Mouse (Mus musculus): ENCODE data around the gene Pofut1. TPM values are rescaled to one million over a fixed set of nuclear protein-coding genes. Genes with fewer than 3 reads are reported as not detected.

Pofut1 gene
- 4.9 and 5.7 TPM in 2 replicates for polyA plus RNA-seq (2016; fragmentation: Nextera tagmentation; extraction: Ambion mirVana)

DNA sequence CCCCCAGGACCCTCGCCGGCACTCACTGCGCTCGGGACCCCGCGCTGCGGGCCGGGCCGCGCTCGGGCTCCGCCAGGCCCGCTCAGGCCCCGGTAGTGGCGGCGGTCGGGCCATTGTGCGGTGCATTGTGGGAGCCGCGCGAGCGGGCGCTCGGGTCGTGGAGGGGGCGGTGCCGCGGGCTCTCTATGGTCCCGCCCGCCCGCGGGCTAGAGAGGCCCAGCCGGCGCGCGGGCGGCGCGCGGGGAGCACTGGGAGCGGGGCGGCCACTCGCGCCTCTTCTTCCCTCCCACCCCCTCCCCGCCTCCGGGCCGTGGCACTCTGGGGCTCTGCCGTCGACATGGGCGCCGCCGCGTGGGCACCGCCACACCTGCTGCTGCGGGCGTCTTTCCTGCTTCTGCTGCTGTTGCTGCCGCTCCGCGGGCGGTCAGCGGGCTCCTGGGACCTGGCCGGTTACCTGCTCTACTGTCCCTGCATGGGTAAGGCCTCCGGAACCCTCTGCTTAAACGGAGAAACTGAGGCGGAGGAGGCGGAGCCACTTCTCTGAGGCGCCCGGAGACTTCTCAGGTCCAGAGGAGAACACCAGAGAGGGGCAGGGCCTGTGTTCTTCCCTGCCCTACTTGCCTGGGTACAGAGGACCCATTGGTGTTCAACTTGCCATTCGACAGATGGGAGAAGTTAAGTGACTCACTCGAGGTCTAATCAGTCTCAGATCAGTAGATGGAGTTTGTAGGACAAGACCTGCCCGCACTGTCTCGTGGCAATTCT, at the start of gene Pofut1, which contains the start of gene Plagl2:
Gene Pofut1 (plus strand): TSS at position 284 of the 765 bp plus-strand sequence.
Gene Plagl2 (minus strand): TSS at position 177 of the 765 bp plus-strand sequence.
- Histone ChIP-seq H3K27ac (peak within 1 kb of the TSS; percentile 80; the same call in 1 of the 2 replicates), H3K4me2 (replicated peaks) (peak within 1 kb of the TSS; percentile 94), H3K27me3 (replicated peaks) (no peaks in the 10 kb centered on the region), H3K9me3 (no peaks in the 10 kb centered on the region), H3K4me1 (peaks cover 24% of the 10 kb centered on the region), H3K36me3 (peaks cover 13% of the 10 kb centered on the region; the same call in 1 of the 2 replicates), H3K4me3 (peak within 1 kb of the TSS; percentile 98), H3K9ac (peak within 1 kb of the TSS; percentile 97)
- peak; percentile 96 for ATAC-seq (ENCODE audit: low FRiP score, low read depth)
- under 1% methylated on average over 71 of the region's 72 CpGs for WGBS

DNA sequence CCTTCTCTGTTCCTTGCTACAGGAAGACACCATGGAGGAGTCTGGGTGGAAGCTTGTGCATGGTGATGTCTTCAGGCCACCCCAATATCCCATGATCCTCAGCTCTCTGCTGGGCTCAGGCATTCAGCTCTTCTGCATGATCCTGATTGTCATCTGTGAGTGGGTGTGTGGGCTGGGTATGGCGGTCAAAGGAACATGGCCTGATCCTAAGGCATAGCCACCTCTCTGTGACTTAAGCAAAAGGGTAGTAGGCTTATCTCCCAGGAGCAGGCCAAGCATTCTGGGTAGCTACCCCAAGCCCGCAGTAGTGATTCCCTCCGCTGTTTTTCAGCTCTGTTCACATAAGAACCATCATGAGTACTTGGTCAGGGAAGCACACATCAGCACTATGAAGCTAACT, 47.1 kb upstream of the Pofut1 start:
- H3K4me3 ChIP-seq, result no peak overlapping the region
- H3K27me3 ChIP-seq (replicated peaks), result no peaks in the 10 kb centered on the region
- no peaks in the 10 kb centered on the region for H3K4me1 ChIP-seq
- H3K4me2 ChIP-seq (replicated peaks), result no peak overlapping the region
- peaks cover 85% of the 10 kb centered on the region for H3K36me3 ChIP-seq
- no peak for ATAC-seq (ENCODE audit: low FRiP score, low read depth)
- 96% methylated on average over 3 of the region's 3 CpGs for WGBS
- H3K9ac ChIP-seq, result no peak overlapping the region
- no peaks in the 10 kb centered on the region for H3K9me3 ChIP-seq
- H3K27ac ChIP-seq, result no peak overlapping the region

GRCm38 (mm10) chr2:153198485-153198884, 42.8 kb upstream of the Pofut1 start:
- no peak overlapping the region for H3K4me3 ChIP-seq
- whole genome bisulfite sequencing, result 85% methylated on average over 5 of the region's 5 CpGs
- H3K4me1 ChIP-seq, result no peaks in the 10 kb centered on the region
- H3K27me3 ChIP-seq (replicated peaks), result no peaks in the 10 kb centered on the region
- no peaks in the 10 kb centered on the region for H3K9me3 ChIP-seq
- H3K9ac ChIP-seq, result no peak overlapping the region
- H3K36me3 ChIP-seq, result peaks cover 77% of the 10 kb centered on the region
- no peak overlapping the region for H3K4me2 ChIP-seq (replicated peaks)
- H3K27ac ChIP-seq, result no peak overlapping the region; the same call in 1 of the 2 replicates
- ATAC-seq (ENCODE audit: low FRiP score, low read depth), result no peak

DNA sequence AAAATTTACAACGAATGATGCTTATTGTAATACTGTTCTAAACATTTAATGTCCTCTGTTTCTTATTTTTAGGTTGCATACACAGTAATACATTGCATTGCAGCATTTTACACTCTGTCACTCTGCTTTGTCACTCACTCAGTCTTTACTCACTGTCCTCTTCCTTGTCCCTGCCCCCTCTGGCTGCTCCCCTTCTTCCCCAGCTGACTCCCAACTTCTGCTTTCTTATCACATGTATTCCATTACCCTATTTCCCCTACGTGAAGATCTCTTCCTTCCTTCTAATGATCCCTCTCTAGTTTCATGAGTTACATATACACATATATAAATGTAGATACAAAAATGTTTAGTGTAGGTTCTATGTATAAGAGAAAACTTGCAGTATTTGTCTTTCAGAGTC, 42.2 kb upstream of the Pofut1 start:
- no peaks in the 10 kb centered on the region for H3K4me1 ChIP-seq
- H3K27ac ChIP-seq, result no peak overlapping the region
- no peaks in the 10 kb centered on the region for H3K9me3 ChIP-seq
- no peak overlapping the region for H3K4me3 ChIP-seq
- H3K4me2 ChIP-seq (replicated peaks), result no peak overlapping the region
- peaks cover 80% of the 10 kb centered on the region for H3K36me3 ChIP-seq
- no peak for ATAC-seq (ENCODE audit: low FRiP score, low read depth)
- H3K27me3 ChIP-seq (replicated peaks), result no peaks in the 10 kb centered on the region
- H3K9ac ChIP-seq, result no peak overlapping the region
- WGBS, result 91% methylated on average over 2 of the region's 2 CpGs

- no peak for ATAC-seq (ENCODE audit: low FRiP score, low read depth)
- peaks cover 84% of the 10 kb centered on the region for H3K36me3 ChIP-seq
- 61% methylated on average over 1 of the region's 1 CpGs for WGBS
Measured at GRCm38 (mm10) chr2:153202766-153203165, 38.6 kb upstream of the Pofut1 start.

GRCm38 (mm10) chr2:153208149-153208548, 33.2 kb upstream of the Pofut1 start:
- Histone ChIP-seq H3K4me2 (replicated peaks) (no peak overlapping the region), H3K27me3 (replicated peaks) (no peaks in the 10 kb centered on the region), H3K9me3 (no peaks in the 10 kb centered on the region), H3K4me1 (no peaks in the 10 kb centered on the region), H3K27ac (no peak overlapping the region), H3K9ac (no peak overlapping the region), H3K36me3 (peaks cover 65% of the 10 kb centered on the region), H3K4me3 (no peak overlapping the region)
- 100% methylated on average over 2 of the region's 2 CpGs for WGBS
- ATAC-seq (ENCODE audit: low FRiP score, low read depth), result no peak

More at GRCm38 (mm10) chr2:153202766-153203165, 38.6 kb upstream of the Pofut1 start:
- Histone ChIP-seq H3K4me2 (replicated peaks) (no peak overlapping the region), H3K27ac (no peak overlapping the region), H3K4me3 (no peak overlapping the region), H3K9ac (no peak overlapping the region), H3K27me3 (replicated peaks) (no peaks in the 10 kb centered on the region), H3K4me1 (no peaks in the 10 kb centered on the region), H3K9me3 (no peaks in the 10 kb centered on the region)

- Histone ChIP-seq H3K27ac (no peak overlapping the region), H3K36me3 (peaks cover 57% of the 10 kb centered on the region), H3K27me3 (replicated peaks) (no peaks in the 10 kb centered on the region), H3K9ac (no peak overlapping the region), H3K9me3 (no peaks in the 10 kb centered on the region), H3K4me2 (replicated peaks) (no peak overlapping the region), H3K4me3 (no peak overlapping the region), H3K4me1 (no peaks in the 10 kb centered on the region)
- ATAC-seq (ENCODE audit: low FRiP score, low read depth), result no peak
- 88% methylated on average over 5 of the region's 5 CpGs for WGBS
Measured at GRCm38 (mm10) chr2:153209286-153209685, 32.0 kb upstream of the Pofut1 start.

DNA sequence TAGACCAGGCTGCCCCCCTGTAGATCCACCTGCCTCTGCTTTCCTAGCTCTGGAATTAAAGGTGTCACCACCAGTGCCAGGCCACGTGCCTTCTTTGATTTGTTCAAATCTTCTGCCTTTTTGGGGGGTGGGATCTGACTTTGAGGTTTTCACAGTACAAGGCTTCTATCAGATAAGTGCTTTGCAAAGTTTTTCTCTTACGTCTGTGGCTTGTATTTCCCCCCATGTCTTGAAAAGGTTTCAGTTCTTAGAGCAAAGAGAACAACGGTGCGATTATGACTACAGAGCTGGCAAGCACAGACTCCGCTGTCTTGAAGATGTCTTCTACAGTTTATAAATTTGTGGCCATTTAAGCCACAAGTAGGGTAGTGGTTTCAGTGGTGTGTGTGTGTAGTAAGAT, 29.9 kb upstream of the Pofut1 start:
- no peaks in the 10 kb centered on the region for H3K4me1 ChIP-seq
- peaks cover 39% of the 10 kb centered on the region for H3K36me3 ChIP-seq
- no peak for ATAC-seq (ENCODE audit: low FRiP score, low read depth)
- no peak overlapping the region for H3K9ac ChIP-seq
- H3K4me2 ChIP-seq (replicated peaks), result no peak overlapping the region
- WGBS, result 94% methylated on average over 5 of the region's 5 CpGs
- no peak overlapping the region for H3K27ac ChIP-seq
- H3K27me3 ChIP-seq (replicated peaks), result no peaks in the 10 kb centered on the region
- no peak overlapping the region for H3K4me3 ChIP-seq
- no peaks in the 10 kb centered on the region for H3K9me3 ChIP-seq

DNA sequence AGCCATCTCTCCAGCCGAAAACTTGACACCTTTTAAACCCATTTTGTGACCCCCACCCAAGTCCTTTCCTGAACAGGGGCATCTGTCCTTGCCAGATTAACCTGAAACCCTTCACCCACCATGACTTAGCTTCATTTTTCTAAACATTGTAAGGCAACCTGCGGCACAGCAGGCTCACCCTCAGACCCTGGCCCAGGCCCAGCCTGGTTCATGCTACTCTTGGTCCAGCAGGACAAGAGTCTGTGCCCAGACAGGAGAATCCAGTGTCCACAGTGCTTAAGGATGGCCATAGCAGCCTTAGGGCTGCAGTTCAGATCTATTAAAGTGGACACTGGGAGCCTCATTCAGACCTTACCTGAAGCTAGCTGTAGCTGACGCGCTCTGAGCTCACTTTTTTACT, 28.0 kb upstream of the Pofut1 start:
- Histone ChIP-seq H3K36me3 (peaks cover 20% of the 10 kb centered on the region), H3K27me3 (replicated peaks) (no peaks in the 10 kb centered on the region), H3K4me2 (replicated peaks) (no peak overlapping the region), H3K9ac (no peak overlapping the region), H3K9me3 (no peaks in the 10 kb centered on the region), H3K4me1 (no peaks in the 10 kb centered on the region), H3K27ac (no peak overlapping the region), H3K4me3 (no peak overlapping the region)
- WGBS, result 89% methylated on average over 4 of the region's 4 CpGs
- no peak for ATAC-seq (ENCODE audit: low FRiP score, low read depth)

GRCm38 (mm10) chr2:153214771-153215259, 26.5 kb upstream of the Pofut1 start:
- H3K27me3 ChIP-seq (replicated peaks), result no peaks in the 10 kb centered on the region
- H3K9me3 ChIP-seq, result no peaks in the 10 kb centered on the region
- no peaks in the 10 kb centered on the region for H3K4me1 ChIP-seq
- no peak overlapping the region for H3K4me3 ChIP-seq
- no peak for ATAC-seq (ENCODE audit: low FRiP score, low read depth)
- peaks cover 7% of the 10 kb centered on the region for H3K36me3 ChIP-seq
- no peak overlapping the region for H3K4me2 ChIP-seq (replicated peaks)
- H3K9ac ChIP-seq, result no peak overlapping the region
- WGBS, result 82% methylated on average over 6 of the region's 6 CpGs
- no peak overlapping the region for H3K27ac ChIP-seq

- H3K4me3 ChIP-seq, result no peak overlapping the region
- ATAC-seq (ENCODE audit: low FRiP score, low read depth), result no peak
Measured at GRCm38 (mm10) chr2:153215421-153215820, 25.9 kb upstream of the Pofut1 start.

GRCm38 (mm10) chr2:153217826-153218340, 23.4 kb upstream of the Pofut1 start:
- WGBS, result 91% methylated on average over 10 of the region's 10 CpGs
- Histone ChIP-seq H3K9me3 (no peaks in the 10 kb centered on the region), H3K4me2 (replicated peaks) (no peak overlapping the region), H3K4me1 (no peaks in the 10 kb centered on the region), H3K4me3 (no peak overlapping the region), H3K9ac (no peak overlapping the region), H3K36me3 (no peaks in the 10 kb centered on the region), H3K27me3 (replicated peaks) (no peaks in the 10 kb centered on the region), H3K27ac (no peak overlapping the region)
- ATAC-seq (ENCODE audit: low FRiP score, low read depth), result no peak

More at GRCm38 (mm10) chr2:153215421-153215820, 25.9 kb upstream of the Pofut1 start:
- H3K9me3 ChIP-seq, result no peaks in the 10 kb centered on the region
- no peak overlapping the region for H3K4me2 ChIP-seq (replicated peaks)
- 90% methylated on average over 4 of the region's 4 CpGs for WGBS
- H3K9ac ChIP-seq, result no peak overlapping the region
- H3K4me1 ChIP-seq, result no peaks in the 10 kb centered on the region
- peaks cover 3% of the 10 kb centered on the region; the same call in 1 of the 2 replicates for H3K36me3 ChIP-seq
- H3K27ac ChIP-seq, result no peak overlapping the region
- no peaks in the 10 kb centered on the region for H3K27me3 ChIP-seq (replicated peaks)
